Mouse (Mus musculus) ZHBTc4 (cell line): ENCODE measurements around the gene Olfr33.

Source experiments
- DNase-seq: peaks from one replicate; pipeline ENCODE4 v3.0.0-alpha.2; 2011; ENCODE audit warnings: low read depth, low spot score

The Olfr33 gene

GRCm38 (mm10) chr7:102718970-102719369 is at the start of gene Olfr33:
Olfr33 (minus strand) TSS chr7:102719070.
- DNase-seq, result no peak

GRCm38 (mm10) chr7:102759266-102759665 is 40.4 kb upstream of the Olfr33 start, which contains the start of the genes Olfr560 and Olfr78:
Olfr560 (minus strand) TSS chr7:102759366.
Olfr78 (minus strand) TSS chr7:102759471.
- DNase-seq, result no peak

DNA sequence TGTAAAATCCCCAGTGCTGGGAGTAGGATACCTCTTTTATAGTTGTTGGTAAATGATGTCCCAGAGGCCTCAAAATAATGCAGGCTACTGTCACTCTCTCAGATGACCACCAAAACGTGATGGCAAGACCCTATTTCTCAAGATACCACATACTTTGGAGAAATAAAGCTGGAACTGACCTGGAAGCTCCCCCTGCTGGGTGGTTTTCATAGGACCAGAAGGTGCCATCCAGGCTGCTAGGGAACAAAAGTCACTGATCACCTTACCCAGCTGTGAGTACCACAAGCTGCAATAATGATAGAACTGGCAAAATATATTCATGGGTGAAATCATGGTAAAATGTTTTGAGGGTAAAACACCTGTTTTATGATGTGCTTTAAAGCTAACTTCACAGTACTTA is 33.2 kb upstream of the Olfr33 start:
- peak; percentile 12 for DNase-seq

DNA sequence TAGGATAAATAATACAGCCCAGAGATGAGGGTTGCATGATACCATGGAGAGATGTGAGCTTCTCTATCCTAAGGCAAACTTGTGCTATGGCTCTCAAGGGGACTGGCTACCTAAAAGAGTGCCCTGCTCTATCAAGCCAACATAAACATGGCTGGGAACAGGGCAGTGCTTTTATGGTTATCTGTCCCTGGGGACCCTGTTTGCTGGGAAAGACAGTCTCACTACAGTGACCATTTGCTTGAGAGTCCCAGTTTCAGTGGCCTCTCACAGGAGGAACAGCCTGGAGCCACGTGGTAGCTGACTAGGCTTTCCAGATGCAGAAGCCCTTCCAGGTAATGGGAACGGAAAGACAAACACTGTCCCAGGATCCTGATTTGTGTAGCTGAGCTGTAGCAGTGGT is 18.8 kb upstream of the Olfr33 start:
- DNase-seq, result no peak

GRCm38 (mm10) chr7:102733793-102734192 is 14.9 kb upstream of the Olfr33 start:
- DNase-seq, result no peak

- no peak for DNase-seq
Observed at GRCm38 (mm10) chr7:102727391-102727790, 8.5 kb upstream of the Olfr33 start, which contains the start of gene Olfr559. Olfr559 (minus strand) TSS chr7:102727491.

DNA sequence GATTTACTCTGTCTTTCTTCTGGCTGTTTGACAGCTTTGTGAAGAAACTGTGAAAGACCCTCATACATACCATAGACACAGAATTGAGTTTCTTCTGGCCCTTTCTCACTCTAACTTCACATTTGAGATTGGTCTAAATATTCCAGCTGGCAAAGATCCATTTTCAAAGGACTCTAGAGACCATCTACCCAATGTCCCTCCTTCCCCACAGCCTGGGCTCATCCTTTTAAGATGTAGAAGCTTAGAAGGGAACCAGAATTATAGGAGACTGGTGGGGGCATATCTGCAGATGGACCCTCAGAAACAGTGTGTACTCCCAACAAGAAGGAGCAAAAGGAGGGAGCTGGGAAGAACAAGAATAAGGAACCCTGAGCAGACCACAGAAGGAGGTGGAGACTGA is 17.0 kb downstream of the Olfr33 start, which contains the start of gene Olfr558:
TSS of gene Olfr558 (plus strand) at position 301 of the 400 bp plus-strand sequence.
- DNase-seq, result no peak

DNA sequence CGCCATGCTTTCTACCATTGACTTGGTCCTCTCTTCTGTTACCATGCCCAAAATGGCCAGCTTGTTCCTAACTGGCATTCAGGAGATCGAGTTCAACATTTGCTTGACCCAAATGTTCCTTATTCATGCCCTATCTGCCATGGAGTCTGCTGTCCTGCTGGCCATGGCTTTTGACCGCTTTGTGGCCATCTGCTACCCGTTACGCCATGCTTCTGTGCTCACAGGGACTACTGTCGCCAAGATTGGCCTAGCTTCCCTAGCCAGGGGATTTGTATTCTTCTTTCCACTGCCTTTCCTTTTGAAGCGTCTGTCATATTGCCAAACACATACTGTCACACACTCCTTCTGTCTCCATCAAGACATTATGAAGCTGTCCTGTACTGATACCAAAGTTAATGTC is 20.4 kb downstream of the Olfr33 start:
- no peak for DNase-seq

- DNase-seq, result peak; percentile 66
Observed at GRCm38 (mm10) chr7:102695358-102696125, 23.3 kb downstream of the Olfr33 start, which contains the start of gene Olfr557. Olfr557 (plus strand) TSS chr7:102695910.

DNA sequence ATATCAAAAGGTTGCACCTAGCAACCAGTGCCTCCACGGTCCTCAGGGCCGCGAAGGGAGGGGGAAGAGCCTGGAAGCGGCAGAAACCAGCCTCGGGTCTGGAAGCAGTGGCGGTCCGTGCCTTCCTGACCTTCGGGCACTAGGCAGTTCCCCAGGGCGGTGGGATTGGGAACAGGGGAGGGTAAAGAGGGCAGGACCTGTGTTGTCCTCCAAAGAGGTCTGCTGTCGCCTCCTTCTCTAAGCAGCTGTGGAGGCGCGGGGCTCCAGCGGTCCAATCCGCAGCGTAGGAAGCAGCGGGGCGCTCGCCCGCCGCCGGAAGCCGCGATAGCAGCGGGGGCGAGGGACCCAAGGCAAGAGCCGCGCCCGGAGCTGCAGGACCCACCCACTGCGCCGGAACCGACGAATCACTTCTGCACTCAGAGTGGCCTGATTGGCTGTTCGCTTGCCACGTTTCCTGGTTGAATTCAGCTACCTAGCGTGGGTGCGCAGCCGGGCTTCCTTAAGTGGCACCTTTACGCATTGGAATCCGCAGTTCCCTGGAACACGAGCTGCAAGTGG is 31.8 kb downstream of the Olfr33 start, which contains the start of gene Trim68:
TSS of gene Trim68 (minus strand) at position 384 of the 558 bp plus-strand sequence.
- DNase-seq, result peak; percentile 94

DNA sequence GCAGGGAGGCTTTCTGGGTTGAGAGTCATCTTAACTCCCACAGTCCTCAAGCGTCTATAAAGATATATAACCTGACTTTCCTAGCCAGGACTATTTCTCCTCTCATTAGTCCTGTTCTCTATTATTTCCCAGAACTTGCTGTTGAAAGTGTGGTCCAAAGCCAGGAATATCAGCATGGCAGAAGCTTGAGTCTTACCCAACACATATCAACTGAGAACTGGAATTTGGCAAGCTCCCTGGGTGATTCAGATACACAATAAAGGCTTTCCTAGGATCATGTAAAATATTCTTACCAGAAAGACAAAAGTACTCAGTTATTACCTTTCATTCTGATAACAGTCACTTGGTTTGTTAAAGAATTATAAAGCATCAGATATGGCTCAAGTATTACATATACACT is 37.0 kb downstream of the Olfr33 start:
- no peak for DNase-seq

GRCm38 (mm10) chr7:102676225-102676624 is 42.6 kb downstream of the Olfr33 start:
- no peak for DNase-seq

DNA sequence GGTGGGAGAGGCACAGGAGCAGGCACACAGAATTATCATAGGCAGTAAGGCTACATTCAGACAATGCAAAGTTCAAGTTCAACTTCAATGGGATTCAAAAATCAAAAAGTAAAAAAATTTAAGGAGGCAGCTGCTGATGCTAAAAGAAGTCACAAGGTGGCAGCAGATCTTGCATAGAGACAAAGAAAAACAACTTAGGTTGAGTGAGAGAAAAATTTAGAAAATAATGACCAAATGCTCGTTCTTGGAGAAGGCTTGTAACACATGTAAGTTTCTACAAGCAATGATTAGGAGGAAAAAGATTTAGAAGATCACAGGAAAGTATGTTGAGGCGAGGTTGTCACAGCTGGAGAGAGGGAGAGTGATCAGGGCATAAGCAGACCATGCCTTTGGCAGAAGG is 53.5 kb downstream of the Olfr33 start:
- DNase-seq, result peak; percentile 16

- peak; percentile 34 for DNase-seq
Observed at GRCm38 (mm10) chr7:102664599-102664998, 54.3 kb downstream of the Olfr33 start, which contains the start of gene Olfr556. Olfr556 (plus strand) TSS chr7:102664899.
